In genomic region chr16:5012036-5013005, GRCm38 (mm10) we compare ENCODE assay signal across 8 mouse cellular contexts. TPM values are rescaled to one million over a fixed set of nuclear protein-coding genes. Genes with fewer than 3 reads are reported as not detected.
A peak's percentile ranks its signal among the peaks of the same experiment; 100 is the strongest.
DNase-seq lines count a peak whose midpoint lies in the region; ATAC-seq and TF ChIP-seq lines count a peak whose summit lies in the region.

No protein-coding gene starts in this region.

- peak overlapping the region; percentile 89 for H3K27ac ChIP-seq in left cerebral cortex, adult 2 months
- H3K27ac ChIP-seq in heart, embryonic 16.5 days (ENCODE audit: low read length) = no peak overlapping the region
- H3K27ac ChIP-seq in limb, embryonic 12.5 days = no peak overlapping the region
- peak overlapping the region; percentile 49; the same call in 1 of the 2 replicates for H3K27ac ChIP-seq in olfactory bulb, adult 2 months (ENCODE audit: insufficient read depth, low read depth, low read length)

- peak overlapping the region; percentile 89 for H3K4me3 ChIP-seq in left cerebral cortex, adult 2 months
- peak overlapping the region; percentile 78 for H3K4me3 ChIP-seq in heart, embryonic 16.5 days (ENCODE audit: low read length)
- peak overlapping the region; percentile 70 for H3K4me3 ChIP-seq in limb, embryonic 12.5 days (replicated peaks)
- H3K4me3 ChIP-seq in olfactory bulb, adult 2 months (ENCODE audit: insufficient read depth, low read depth, low read length) = peak overlapping the region; percentile 62

- peak overlapping the region; percentile 95 for H3K4me2 ChIP-seq in heart, embryonic 16.5 days (ENCODE audit: low read depth, low read length)
- H3K4me2 ChIP-seq in limb, embryonic 12.5 days = peak overlapping the region; percentile 84

- WGBS in heart, embryonic 16.5 days = 47% methylated on average over 13 of the region's 13 CpGs
- 49% methylated on average over 13 of the region's 13 CpGs for WGBS in limb, embryonic 12.5 days
- 46% methylated on average over 13 of the region's 13 CpGs for WGBS in olfactory bulb, adult 2 months

- no peak for TF ChIP-seq CTCF in left cerebral cortex, adult 2 months (IDR thresholded peaks at IDR 0.05)
- no peak for TF ChIP-seq CTCF in olfactory bulb, adult 2 months (IDR thresholded peaks at IDR 0.05; ENCODE audit: insufficient read depth, low read depth, low read length)

- TF ChIP-seq POLR2A in olfactory bulb, adult 2 months (IDR thresholded peaks at IDR 0.05; ENCODE audit: insufficient read depth, low read depth, low read length) = no peak

- ATAC-seq in heart, embryonic 16.5 days (replicated peaks; ENCODE audit: extremely low read depth, insufficient read depth, low FRiP score) = no peak
- ATAC-seq in limb, embryonic 12.5 days (ENCODE audit: insufficient number of reproducible peaks, insufficient read depth, low FRiP score, low TSS enrichment, low read depth) = no peak
- no peak for ATAC-seq in monocyte, adult 5-6 weeks (replicated peaks; ENCODE audit: insufficient number of reproducible peaks, low FRiP score, low TSS enrichment, poor library complexity, severe bottlenecking)

- peak overlapping the region; percentile 79 for H3K9ac ChIP-seq in heart, embryonic 16.5 days (ENCODE audit: low read length)
- peak overlapping the region; percentile 72 for H3K9ac ChIP-seq in limb, embryonic 12.5 days (replicated peaks)

- H3K27me3 ChIP-seq in heart, embryonic 16.5 days (ENCODE audit: control insufficient read depth, insufficient read depth, low read length) = no peaks in the 10 kb centered on the region
- H3K27me3 ChIP-seq in limb, embryonic 12.5 days = no peaks in the 10 kb centered on the region

- intact Hi-C loops in left cerebral cortex, adult 2 months (cut with DNase I) = loop anchor here (2.0 kb wide), 2 partner anchors 34 to 48 kb away; partner anchors contain the start of gene Anks3
- intact Hi-C loops in left cerebral cortex, postnatal 4 days (cut with DNase I) = no loop called here

- peaks cover 25% of the 10 kb centered on the region for H3K36me3 ChIP-seq in heart, embryonic 16.5 days (ENCODE audit: control insufficient read depth, insufficient read depth)
- H3K36me3 ChIP-seq in limb, embryonic 12.5 days = peaks cover 54% of the 10 kb centered on the region

- peaks cover 6% of the 10 kb centered on the region for H3K4me1 ChIP-seq in heart, embryonic 16.5 days (ENCODE audit: control insufficient read depth, insufficient read depth, low read length)
- H3K4me1 ChIP-seq in limb, embryonic 12.5 days (replicated peaks) = peaks cover 10% of the 10 kb centered on the region
- peaks cover 22% of the 10 kb centered on the region for H3K4me1 ChIP-seq in olfactory bulb, adult 2 months (ENCODE audit: control insufficient read depth, insufficient read depth, low read length)

- no peaks in the 10 kb centered on the region for H3K9me3 ChIP-seq in heart, embryonic 16.5 days (replicated peaks; ENCODE audit: control insufficient read depth, low read length)
- H3K9me3 ChIP-seq in limb, embryonic 12.5 days = no peaks in the 10 kb centered on the region

- DNase-seq in left cerebral cortex, adult 2 months (ENCODE audit: extremely low spot score in 1 of 2, low spot score in 2 of 2) = no peak
- DNase-seq in left cerebral cortex, postnatal 4 days = no peak
- peak; percentile 37 for DNase-seq in c-Kit-positive CD71-negative TER-119-negative erythroid progenitor cells, embryonic 14.5 days (ENCODE audit: low read depth)
- no peak for DNase-seq in right cerebral cortex, adult 18-20 months

RNA-seq across cellular contexts. Expression of gene Rogdi, which starts 1.0 kb away (rescaled TPM):
- 100 to 1,000 TPM; 209 to 213 TPM for total RNA-seq in left cerebral cortex, adult 2 months (2021)
- total RNA-seq in left cerebral cortex, postnatal 4 days (2021) = 10 to 100 TPM; 79.8 to 89.3 TPM
- polyA plus RNA-seq in heart, embryonic 16.5 days (2015; fragmentation: Nextera tagmentation; extraction: Ambion mirVana) = 55.1 and 58.9 TPM in 2 replicates
- polyA plus RNA-seq in limb, embryonic 12.5 days (2016; fragmentation: Nextera tagmentation; extraction: Ambion mirVana) = 71.5 and 74.3 TPM in 2 replicates
- not detected in 2 replicates for polyA plus RNA-seq in olfactory bulb, adult 2 months (2012; ENCODE audit: insufficient read depth, insufficient read length, low replicate concordance, missing spikeins)
- total RNA-seq in monocyte, adult 5-6 weeks (2017) = 16.4 to 45.3 TPM (median 35.2 TPM) in 3 replicates

RNA-seq across cellular contexts. Expression of gene Smim22, which starts 5.2 kb away (rescaled TPM):
- total RNA-seq in left cerebral cortex, adult 2 months (2021) = not detected
- not detected for total RNA-seq in left cerebral cortex, postnatal 4 days (2021)
- 3.5 and 5.4 TPM in 2 replicates for polyA plus RNA-seq in heart, embryonic 16.5 days (2015; fragmentation: Nextera tagmentation; extraction: Ambion mirVana)
- 1.6 and 4.3 TPM in 2 replicates for polyA plus RNA-seq in limb, embryonic 12.5 days (2016; fragmentation: Nextera tagmentation; extraction: Ambion mirVana)
- not detected in 2 replicates for polyA plus RNA-seq in olfactory bulb, adult 2 months (2012; ENCODE audit: insufficient read depth, insufficient read length, low replicate concordance, missing spikeins)
- not detected in 3 replicates for total RNA-seq in monocyte, adult 5-6 weeks (2017)

RNA-seq across cellular contexts. Expression of gene Sept12, which starts 14.7 kb away (rescaled TPM):
- not detected for total RNA-seq in left cerebral cortex, adult 2 months (2021)
- not detected for total RNA-seq in left cerebral cortex, postnatal 4 days (2021)
- not detected in 2 replicates for polyA plus RNA-seq in heart, embryonic 16.5 days (2015; fragmentation: Nextera tagmentation; extraction: Ambion mirVana)
- polyA plus RNA-seq in limb, embryonic 12.5 days (2016; fragmentation: Nextera tagmentation; extraction: Ambion mirVana) = 0.08 TPM in 1 of 2 replicates, not detected in the other
- polyA plus RNA-seq in olfactory bulb, adult 2 months (2012; ENCODE audit: insufficient read depth, insufficient read length, low replicate concordance, missing spikeins) = not detected in 2 replicates
- not detected in 3 replicates for total RNA-seq in monocyte, adult 5-6 weeks (2017)

RNA-seq across cellular contexts. Expression of gene Glyr1, which starts 37.3 kb away (rescaled TPM):
- total RNA-seq in left cerebral cortex, adult 2 months (2021) = 100 to 1,000 TPM; 139 to 146 TPM
- total RNA-seq in left cerebral cortex, postnatal 4 days (2021) = 100 to 1,000 TPM; 143 to 146 TPM
- polyA plus RNA-seq in heart, embryonic 16.5 days (2015; fragmentation: Nextera tagmentation; extraction: Ambion mirVana) = 90.5 and 95.8 TPM in 2 replicates
- polyA plus RNA-seq in limb, embryonic 12.5 days (2016; fragmentation: Nextera tagmentation; extraction: Ambion mirVana) = 168 and 174 TPM in 2 replicates
- polyA plus RNA-seq in olfactory bulb, adult 2 months (2012; ENCODE audit: insufficient read depth, insufficient read length, low replicate concordance, missing spikeins) = 92.9 and 140 TPM in 2 replicates
- 129 to 168 TPM (median 139 TPM) in 3 replicates for total RNA-seq in monocyte, adult 5-6 weeks (2017)

RNA-seq across cellular contexts. Expression of gene Ubn1, which starts 37.5 kb away (rescaled TPM):
- total RNA-seq in left cerebral cortex, adult 2 months (2021) = 10 to 100 TPM; 44.1 to 45.3 TPM
- 10 to 100 TPM; 30.4 to 33.1 TPM for total RNA-seq in left cerebral cortex, postnatal 4 days (2021)
- 13.4 and 14.0 TPM in 2 replicates for polyA plus RNA-seq in heart, embryonic 16.5 days (2015; fragmentation: Nextera tagmentation; extraction: Ambion mirVana)
- 26.8 and 27.0 TPM in 2 replicates for polyA plus RNA-seq in limb, embryonic 12.5 days (2016; fragmentation: Nextera tagmentation; extraction: Ambion mirVana)
- polyA plus RNA-seq in olfactory bulb, adult 2 months (2012; ENCODE audit: insufficient read depth, insufficient read length, low replicate concordance, missing spikeins) = 47.7 and 78.4 TPM in 2 replicates
- 55.2 to 74.4 TPM (median 61.2 TPM) in 3 replicates for total RNA-seq in monocyte, adult 5-6 weeks (2017)

Comparison
In these comparisons a context has a peak if more than half of its experiments do, and no peak if none do; other contexts are left out.
1. H3K27ac ChIP-seq: peak in left cerebral cortex, adult 2 months (single experiment) and olfactory bulb, adult 2 months (single experiment); none in heart, embryonic 16.5 days (single experiment) and limb, embryonic 12.5 days (single experiment).
2. Peak in every context shown above with its lines, with median percentiles within 50 percentile points of each other: H3K4me3 ChIP-seq.